Mouse (Mus musculus) stomach, embryonic 14.5 days (tissue): ENCODE measurements around the gene Mthfs. TPM values are rescaled to one million over a fixed set of nuclear protein-coding genes. Genes with fewer than 3 reads are reported as not detected.
"Not testable (repeated sequence)": the region's sequence is repeated elsewhere in the genome, so short reads cannot be mapped to it uniquely, and the experiment has no call there.

Experiments used
- ATAC-seq: fragments of 200-750 bp; cut with Nextera tagmentation; 2 replicates; pipeline ENCODE4 v1.8.0; 2017; ENCODE audit warnings: low read depth, moderate TSS enrichment; ENCODE audit not compliant: insufficient number of reproducible peaks, insufficient read depth, low FRiP score
- H3K27ac ChIP-seq: fragments of 300-500 bp; sonication (generic); 2 replicates; pipeline ENCODE4 v1.5.1; 2014; ENCODE audit warnings: mild to moderate bottlenecking, low read length, moderate library complexity, mixed read lengths
- H3K27me3 ChIP-seq: fragments of 300-500 bp; sonication (generic); 2 replicates; pipeline ENCODE4 v1.6.1; 2014; ENCODE audit warnings: low read length, control low read depth, mixed read lengths; ENCODE audit not compliant: control insufficient read depth, insufficient read depth
- H3K36me3 ChIP-seq: fragments of 300-500 bp; sonication (generic); 2 replicates; pipeline ENCODE4 v1.6.1; 2014; ENCODE audit warnings: mild to moderate bottlenecking, control low read depth, low read length, moderate library complexity, mixed read lengths; ENCODE audit not compliant: control insufficient read depth, insufficient read depth
- H3K4me1 ChIP-seq: fragments of 300-500 bp; sonication (generic); 2 replicates; pipeline ENCODE4 v1.6.1; 2014; ENCODE audit warnings: low read length, control low read depth, mixed read lengths; ENCODE audit not compliant: control insufficient read depth, insufficient read depth
- H3K4me2 ChIP-seq: fragments of 300-500 bp; sonication (generic); replicated peaks from 2 replicates; pipeline ENCODE4 v1.6.1; 2014; ENCODE audit warnings: low read depth, low read length, control low read depth
- H3K4me3 ChIP-seq: fragments of 300-500 bp; sonication (generic); 2 replicates; pipeline ENCODE4 v1.5.1; 2014; ENCODE audit warnings: low read depth, low read length, control low read depth
- H3K9ac ChIP-seq: fragments of 300-500 bp; sonication (generic); replicated peaks from 2 replicates; pipeline ENCODE4 v1.6.1; 2014; ENCODE audit warnings: low read depth, mild to moderate bottlenecking, control low read depth, low read length, moderate library complexity, mixed read lengths
- H3K9me3 ChIP-seq: fragments of 300-500 bp; sonication (generic); 2 replicates; pipeline ENCODE4 v1.6.1; 2016; ENCODE audit warnings: low read depth, low read length, control low read depth; ENCODE audit not compliant: control insufficient read depth
- WGBS: fragments of 180-500 bp; shearing (Covaris S2); extraction: QIAGEN DNeasy Blood & Tissue Kit; methylation state at CpG from one replicate; pipeline ENCODE4 v1.1.7; 2014; 5-methylcytosine and 5-hydroxymethylcytosine counted together
- polyA plus RNA-seq: library from polyadenylated mRNA; unstranded; fragments of >200 nt; fragmentation: Nextera tagmentation; extraction: Ambion mirVana; gene quantifications from 2 replicates; pipeline ENCODE4 v1.2.1, GENCODE M21; 2014

Mthfs gene
- polyA plus RNA-seq, 1 experiment from 2014 or later, result 24.0 TPM

DNA sequence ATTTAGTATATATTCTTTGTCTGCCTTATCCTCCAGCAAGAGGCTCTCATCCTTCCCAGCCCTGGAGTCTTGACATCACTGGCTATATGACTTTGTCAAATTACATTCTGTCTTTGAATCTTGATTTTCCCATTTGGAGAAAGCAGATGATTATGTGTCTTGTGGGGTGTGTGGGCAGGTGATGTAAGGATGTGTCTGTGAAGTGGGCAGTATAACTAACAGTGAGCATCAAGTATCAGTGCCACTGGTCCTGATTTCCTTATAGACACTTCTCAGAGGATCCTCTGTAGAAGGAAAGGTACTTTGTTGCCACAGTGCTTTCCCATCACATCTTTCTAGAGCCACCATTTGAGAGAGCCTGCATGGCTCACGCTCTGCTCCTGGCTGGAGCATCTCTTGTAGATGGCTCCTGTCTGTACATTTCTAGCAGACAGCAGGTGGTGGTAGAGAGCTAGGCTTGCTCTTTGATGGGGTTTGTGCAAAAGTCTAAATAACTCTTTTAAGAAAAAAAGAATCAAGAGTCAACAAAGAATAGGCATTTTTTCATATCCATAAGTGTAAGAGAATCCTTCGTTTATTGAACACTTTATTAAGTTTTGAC lies 20.5 kb downstream of the Mthfs start:
- not testable (repeated sequence) for H3K9me3 ChIP-seq
- WGBS, result 61% methylated on average over 1 of the region's 2 CpGs

DNA sequence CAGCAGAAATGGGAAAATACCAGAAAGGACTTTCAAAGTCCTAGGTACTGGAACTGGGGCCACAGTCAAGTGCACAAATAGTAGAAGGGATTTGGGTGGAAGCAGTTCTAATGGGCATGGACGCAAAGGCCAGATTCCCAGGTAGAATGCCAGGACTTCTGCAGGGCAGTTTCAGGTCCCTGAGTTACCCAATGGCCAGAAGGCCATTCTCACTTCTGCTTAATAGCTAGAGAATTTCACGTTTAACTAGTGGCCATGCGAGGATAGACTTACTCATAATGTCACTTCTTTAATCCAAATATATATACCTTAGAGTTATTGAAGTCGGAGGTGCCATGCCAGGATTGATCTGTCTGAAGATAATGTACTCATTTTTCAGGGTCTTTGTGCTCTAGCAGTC lies 26.7 kb downstream of the Mthfs start:
- not testable (repeated sequence) for ATAC-seq, H3K4me3 ChIP-seq, H3K36me3 ChIP-seq, H3K9ac ChIP-seq, H3K4me2 ChIP-seq, H3K9me3 ChIP-seq, H3K4me1 ChIP-seq, H3K27me3 ChIP-seq, H3K27ac ChIP-seq
- 73% methylated on average over 4 of the region's 4 CpGs for WGBS

More for the DNA sequence above, 20.5 kb downstream of the Mthfs start:
- H3K9ac ChIP-seq, H3K4me3 ChIP-seq, H3K27ac ChIP-seq, H3K4me1 ChIP-seq, ATAC-seq, H3K36me3 ChIP-seq, H3K27me3 ChIP-seq, H3K4me2 ChIP-seq: not testable (repeated sequence)

DNA sequence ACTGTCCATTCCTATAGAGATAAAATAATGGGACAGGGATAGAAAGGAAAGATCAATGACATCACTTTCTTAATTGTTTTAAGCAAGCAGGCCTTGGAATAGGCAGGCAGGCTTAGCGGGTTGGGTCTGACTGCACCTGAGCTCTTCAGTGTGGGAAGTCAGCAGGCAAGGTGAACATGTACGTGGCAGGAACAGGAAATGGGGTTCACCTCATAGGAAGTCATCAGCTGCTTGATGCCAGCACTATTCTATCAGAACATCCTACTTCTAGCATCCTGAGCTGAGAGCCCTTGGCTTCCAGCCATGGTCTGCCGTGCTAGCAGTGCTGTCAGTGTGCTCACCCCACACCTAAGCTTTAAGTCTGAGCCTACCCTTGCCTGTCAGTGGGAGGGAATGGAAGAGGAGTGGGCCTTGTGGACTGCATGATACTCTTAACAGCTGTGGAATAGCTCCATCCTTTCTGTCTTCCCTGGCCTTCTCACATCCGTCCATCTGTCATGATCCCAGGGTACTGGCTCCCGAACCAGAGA lies 28.6 kb downstream of the Mthfs start:
- H3K27me3 ChIP-seq, H3K4me3 ChIP-seq, H3K4me2 ChIP-seq, H3K27ac ChIP-seq, H3K9me3 ChIP-seq, ATAC-seq, H3K9ac ChIP-seq, H3K36me3 ChIP-seq, H3K4me1 ChIP-seq: not testable (repeated sequence)
- 74% methylated on average over 4 of the region's 5 CpGs for WGBS

DNA sequence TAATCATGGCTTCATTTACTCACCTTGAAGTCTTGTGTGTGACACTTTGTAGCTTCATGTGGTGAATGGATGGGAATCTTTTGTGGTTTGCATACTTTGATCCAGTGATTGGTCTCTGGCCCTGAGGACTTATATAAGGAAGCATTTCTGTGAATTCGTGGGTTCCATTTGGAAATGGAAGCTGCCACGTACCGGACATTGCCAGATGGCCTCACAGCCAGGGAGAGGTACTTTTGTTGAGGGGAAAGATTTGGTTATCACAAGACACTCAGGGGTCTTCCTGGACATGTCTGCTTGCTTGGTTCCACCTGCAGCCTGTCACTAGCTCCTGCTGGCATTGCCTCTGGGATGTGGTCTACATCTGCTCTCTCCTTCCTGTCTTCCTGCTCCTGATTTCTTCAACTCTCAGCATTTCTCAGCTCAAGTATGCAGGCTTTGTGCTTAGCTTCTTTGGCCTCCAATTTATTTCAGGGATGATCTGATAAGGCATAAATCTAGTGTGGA lies 30.1 kb downstream of the Mthfs start:
- WGBS, result 89% methylated on average over 3 of the region's 3 CpGs
- not testable (repeated sequence) for H3K9ac ChIP-seq, H3K27me3 ChIP-seq, H3K27ac ChIP-seq, ATAC-seq, H3K9me3 ChIP-seq, H3K4me1 ChIP-seq, H3K36me3 ChIP-seq, H3K4me3 ChIP-seq, H3K4me2 ChIP-seq

DNA sequence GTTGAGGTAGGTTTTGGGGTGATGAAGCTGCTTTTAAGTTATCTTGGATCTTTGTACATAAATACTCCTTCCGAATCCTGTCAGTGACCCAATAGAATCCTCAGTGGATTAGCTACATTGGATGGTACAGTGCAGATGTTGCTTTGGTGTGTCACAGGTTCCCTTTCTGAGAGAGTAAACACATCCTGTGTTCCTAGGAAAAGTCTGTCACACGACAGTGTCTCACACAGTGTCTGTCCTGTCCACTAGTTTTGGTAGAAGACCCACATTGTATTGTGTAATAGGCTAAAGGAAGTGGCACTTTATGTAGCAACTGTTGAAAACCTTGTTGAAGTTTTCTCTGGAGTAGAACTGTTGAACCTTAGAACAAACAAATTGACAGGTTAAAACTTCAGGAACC lies 42.9 kb downstream of the Mthfs start:
- H3K9ac ChIP-seq, result no peak overlapping the region
- ATAC-seq, result no peak
- no peaks in the 10 kb centered on the region for H3K9me3 ChIP-seq
- no peak overlapping the region for H3K4me2 ChIP-seq
- WGBS, result 78% methylated on average over 2 of the region's 2 CpGs
- no peaks in the 10 kb centered on the region for H3K4me1 ChIP-seq
- H3K4me3 ChIP-seq, result no peak overlapping the region
- no peaks in the 10 kb centered on the region for H3K36me3 ChIP-seq
- no peaks in the 10 kb centered on the region for H3K27me3 ChIP-seq
- H3K27ac ChIP-seq, result no peak overlapping the region

DNA sequence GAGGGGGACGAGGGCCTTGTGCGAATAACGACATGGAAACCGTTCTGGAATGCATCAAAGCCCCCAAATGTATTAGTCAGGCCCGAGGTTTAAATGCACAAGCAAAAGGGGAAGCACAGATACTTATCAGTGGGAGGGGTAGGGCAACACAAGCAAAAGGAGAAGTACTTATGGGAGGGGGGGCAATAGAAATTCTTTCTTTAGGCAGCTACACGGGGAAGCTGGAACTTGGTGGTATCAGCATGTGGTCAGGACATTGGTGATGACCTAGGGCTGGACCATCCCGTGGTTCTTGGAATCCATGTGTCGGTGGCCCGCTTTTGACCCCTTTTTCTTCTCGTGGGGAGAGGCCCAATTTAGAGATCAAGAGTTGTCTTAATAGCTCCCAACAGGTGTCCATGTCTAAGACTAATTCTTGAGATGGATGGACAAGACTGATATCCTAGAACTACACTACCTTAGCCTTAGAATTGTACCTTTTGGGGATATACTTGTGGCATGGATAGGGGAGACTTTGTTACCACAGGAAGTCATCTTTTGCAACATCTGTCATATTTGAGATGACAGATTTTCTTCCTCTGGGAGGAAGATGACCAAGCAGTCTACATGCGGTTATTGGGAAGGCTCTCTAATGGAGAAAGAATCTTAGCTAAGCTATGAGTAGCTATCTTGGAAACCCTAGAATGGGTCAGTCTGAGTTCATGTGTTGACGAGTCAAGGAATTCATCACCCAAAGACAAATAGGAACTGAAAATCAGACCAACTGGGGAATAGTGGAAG lies 46.3 kb downstream of the Mthfs start:
- H3K4me2 ChIP-seq, result no peak overlapping the region
- no peaks in the 10 kb centered on the region for H3K4me1 ChIP-seq
- H3K9me3 ChIP-seq, result no peaks in the 10 kb centered on the region
- H3K9ac ChIP-seq, result no peak overlapping the region
- 85% methylated on average over 12 of the region's 12 CpGs for WGBS
- ATAC-seq, result no peak
- H3K27me3 ChIP-seq, result no peaks in the 10 kb centered on the region
- no peak overlapping the region for H3K4me3 ChIP-seq
- H3K27ac ChIP-seq, result no peak overlapping the region
- no peaks in the 10 kb centered on the region for H3K36me3 ChIP-seq

DNA sequence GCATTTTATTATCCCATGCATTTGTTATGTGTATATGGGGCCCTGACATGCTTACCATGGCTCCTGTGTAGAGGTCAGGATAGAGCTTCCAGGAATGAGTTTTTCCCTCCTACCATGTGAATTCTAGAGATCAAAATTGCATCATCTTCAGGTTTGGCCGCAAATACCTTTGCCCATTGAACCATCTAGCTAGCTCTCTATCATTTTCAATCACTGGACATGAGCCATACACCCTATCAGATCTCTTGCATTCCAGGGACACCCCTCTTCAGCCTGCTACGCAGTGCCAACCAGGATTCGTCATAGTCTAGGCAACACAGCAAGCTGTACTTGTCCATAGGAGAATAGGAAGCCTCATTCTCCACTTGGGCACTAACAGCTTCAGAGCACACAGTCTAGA lies 53.5 kb downstream of the Mthfs start:
- 87% methylated on average over 3 of the region's 3 CpGs for WGBS
- H3K4me2 ChIP-seq, result no peak overlapping the region
- no peaks in the 10 kb centered on the region for H3K27me3 ChIP-seq
- no peaks in the 10 kb centered on the region for H3K4me1 ChIP-seq
- no peak overlapping the region for H3K4me3 ChIP-seq
- no peak overlapping the region for H3K27ac ChIP-seq
- H3K9me3 ChIP-seq, result no peaks in the 10 kb centered on the region
- no peak overlapping the region for H3K9ac ChIP-seq
- no peaks in the 10 kb centered on the region for H3K36me3 ChIP-seq
- no peak for ATAC-seq

DNA sequence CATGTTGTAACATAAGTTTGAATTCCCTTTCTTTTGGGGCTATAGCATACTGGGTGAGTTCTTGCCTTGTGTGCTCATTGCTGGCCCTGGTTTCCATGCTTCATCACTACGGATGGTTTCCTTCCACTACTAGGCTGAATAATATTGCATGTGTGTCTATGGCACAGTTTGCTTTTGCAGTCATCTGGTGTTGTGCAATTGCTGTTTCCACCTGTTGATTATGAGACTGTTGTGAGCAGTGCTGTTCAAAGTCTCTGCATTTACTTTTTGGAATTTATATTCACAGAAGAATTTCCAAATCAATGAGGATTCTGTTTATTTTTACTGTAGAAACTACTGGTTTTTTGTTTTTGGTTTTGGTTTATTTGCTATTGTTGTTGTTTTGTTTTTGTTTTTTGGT lies 54.1 kb downstream of the Mthfs start:
- ATAC-seq, result no peak
- H3K27me3 ChIP-seq, result no peaks in the 10 kb centered on the region
- H3K9ac ChIP-seq, result no peak overlapping the region
- no peak overlapping the region for H3K4me2 ChIP-seq
- no peaks in the 10 kb centered on the region for H3K36me3 ChIP-seq
- no peak overlapping the region for H3K4me3 ChIP-seq
- H3K27ac ChIP-seq, result no peak overlapping the region
- 91% methylated on average over 1 of the region's 1 CpGs for WGBS
- no peaks in the 10 kb centered on the region for H3K9me3 ChIP-seq
- no peaks in the 10 kb centered on the region for H3K4me1 ChIP-seq
